Mouse (Mus musculus) ovary, adult 2 months (tissue): ENCODE data around the gene Olfr608. TPM values are rescaled to one million over a fixed set of nuclear protein-coding genes. Genes with fewer than 3 reads are reported as not detected.

Experiments
- polyA plus RNA-seq: library from polyadenylated mRNA; depleted of rRNA; stranded (reverse); fragments of >200 nt; gene quantifications from 2 replicates; pipeline ENCODE4 v1.2.3, GENCODE M21; 2012; rRNA removed

Olfr608 gene
- polyA plus RNA-seq = not detected in 2 replicates

DNA sequence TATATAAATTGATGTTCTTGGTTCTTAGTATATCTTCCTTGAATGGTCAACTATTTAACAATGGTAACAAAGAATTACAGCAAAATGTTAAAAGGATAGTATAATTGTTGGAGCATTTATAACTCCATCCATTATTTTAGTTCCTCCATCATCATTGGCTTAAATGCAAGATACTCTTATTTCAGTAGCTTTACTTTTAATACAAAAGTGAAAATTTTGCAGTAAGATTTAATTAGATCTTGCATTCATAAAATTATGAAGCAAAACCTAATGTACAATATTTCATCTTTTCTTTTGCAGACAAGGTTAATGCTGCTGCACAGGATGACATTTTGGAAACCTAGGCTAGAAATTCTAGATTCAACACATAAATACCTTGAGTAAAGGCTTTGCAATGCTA, at the start of gene Olfr608:
Gene Olfr608, plus strand, starts transcription at position 301 of the 400 bp plus-strand sequence.

GRCm38 (mm10) chr7:103445339-103445738, 24.3 kb upstream of the Olfr608 start, which contains the start of gene Olfr605:
TSS of gene Olfr605 (minus strand) at chr7:103445439.

GRCm38 (mm10) chr7:103448746-103449145, 20.9 kb upstream of the Olfr608 start, which contains the start of gene Olfr606:
TSS of gene Olfr606 (plus strand) at chr7:103449046.

GRCm38 (mm10) chr7:103497962-103498361, 28.3 kb downstream of the Olfr608 start, which contains the start of gene Olfr609:
TSS of gene Olfr609 (minus strand) at chr7:103498062.

DNA sequence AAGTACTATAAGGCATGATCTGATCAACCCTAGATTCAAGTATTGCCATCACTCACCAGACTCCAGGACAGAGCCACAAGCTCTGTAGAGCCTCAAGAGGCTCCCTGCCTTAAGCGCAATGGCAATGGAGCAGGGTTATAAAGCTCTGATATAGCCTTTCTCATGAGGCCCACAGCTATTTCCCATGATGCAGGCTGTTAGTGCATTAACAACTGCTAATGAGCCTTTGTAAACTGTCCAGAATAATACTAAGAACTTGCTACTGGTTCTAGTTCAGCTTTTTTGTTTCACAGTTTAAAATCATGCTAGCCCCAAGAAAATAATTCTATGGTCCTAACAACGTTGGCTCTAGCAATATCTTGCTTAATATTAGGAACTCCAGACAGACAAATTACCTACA, 42.3 kb downstream of the Olfr608 start, which contains the start of gene Olfr610:
Gene Olfr610, minus strand, starts transcription at position 101 of the 400 bp plus-strand sequence.

DNA sequence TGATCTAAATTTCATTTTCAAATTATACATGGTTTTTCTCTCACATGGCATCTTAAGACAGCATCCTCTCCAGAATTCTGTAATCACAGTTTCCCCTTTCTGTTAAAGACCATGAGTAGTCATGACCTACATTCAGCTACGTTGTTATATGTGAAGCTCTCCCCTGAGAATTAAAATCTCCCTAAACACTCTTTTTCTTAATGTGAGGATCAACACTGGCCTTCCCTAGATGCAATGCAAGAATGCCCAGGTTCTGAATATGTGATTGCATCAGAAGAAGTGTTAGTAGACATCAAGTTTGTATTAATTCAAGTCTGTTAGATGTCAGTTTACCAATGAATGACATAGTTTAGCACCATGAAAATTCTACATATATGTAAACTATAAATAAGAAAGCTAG, 51.1 kb downstream of the Olfr608 start, which contains the start of gene Olfr611:
Gene Olfr611, minus strand, starts transcription at position 101 of the 400 bp plus-strand sequence.

Other genes with a start within 250 kb of the Olfr608 start
- gene Usp17ld, start 217.4 kb upstream of the Olfr608 start, polyA plus RNA-seq = not detected in 2 replicates
- gene Olfr596, start 164.2 kb upstream of the Olfr608 start, polyA plus RNA-seq = not detected in 2 replicates
- gene Olfr597, start 153.6 kb upstream of the Olfr608 start, polyA plus RNA-seq = not detected in 2 replicates
- not detected in 2 replicates for gene Olfr598, start 146.3 kb upstream of the Olfr608 start, polyA plus RNA-seq
- not detected in 2 replicates for gene Olfr599, start 134.0 kb upstream of the Olfr608 start, polyA plus RNA-seq
- gene Olfr600, start 120.2 kb upstream of the Olfr608 start, polyA plus RNA-seq = not detected in 2 replicates
- not detected in 2 replicates for gene Olfr601, start 107.2 kb upstream of the Olfr608 start, polyA plus RNA-seq
- gene Olfr603, start 83.7 kb upstream of the Olfr608 start, polyA plus RNA-seq = not detected in 2 replicates
- gene Usp17lc, start 54.8 kb upstream of the Olfr608 start, polyA plus RNA-seq = 0.07 TPM in 1 of 2 replicates, not detected in the other
- gene Olfr605, start 24.4 kb upstream of the Olfr608 start, polyA plus RNA-seq = not detected in 2 replicates
- not detected in 2 replicates for gene Olfr606, start 20.8 kb upstream of the Olfr608 start, polyA plus RNA-seq
- gene Olfr607, start 5.7 kb upstream of the Olfr608 start, polyA plus RNA-seq = not detected in 2 replicates
- gene Olfr609, start 28.2 kb downstream of the Olfr608 start, polyA plus RNA-seq = not detected in 2 replicates
- not detected in 2 replicates for gene Olfr610, start 42.2 kb downstream of the Olfr608 start, polyA plus RNA-seq
- not detected in 2 replicates for gene Olfr611, start 51.0 kb downstream of the Olfr608 start, polyA plus RNA-seq
- gene Olfr612, start 72.8 kb downstream of the Olfr608 start, polyA plus RNA-seq = not detected in 2 replicates
- gene Olfr613, start 78.2 kb downstream of the Olfr608 start, polyA plus RNA-seq = not detected in 2 replicates
- gene Olfr615, start 86.2 kb downstream of the Olfr608 start, polyA plus RNA-seq = not detected in 2 replicates
- not detected in 2 replicates for gene Olfr616, start 99.3 kb downstream of the Olfr608 start, polyA plus RNA-seq
- not detected in 2 replicates for gene Olfr617, start 103.2 kb downstream of the Olfr608 start, polyA plus RNA-seq
- not detected in 2 replicates for gene Olfr618, start 120.2 kb downstream of the Olfr608 start, polyA plus RNA-seq
- not detected in 2 replicates for gene Olfr619, start 130.7 kb downstream of the Olfr608 start, polyA plus RNA-seq
- not detected in 2 replicates for gene Olfr620, start 142.7 kb downstream of the Olfr608 start, polyA plus RNA-seq
- not detected in 2 replicates for gene Olfr622, start 172.8 kb downstream of the Olfr608 start, polyA plus RNA-seq
- gene Olfr623, start 193.8 kb downstream of the Olfr608 start, polyA plus RNA-seq = not detected in 2 replicates
- not detected in 2 replicates for gene Olfr624, start 201.3 kb downstream of the Olfr608 start, polyA plus RNA-seq
- gene Olfr625-ps1, start 212.8 kb downstream of the Olfr608 start, polyA plus RNA-seq = not detected in 2 replicates
- gene Olfr243, start 244.8 kb downstream of the Olfr608 start, polyA plus RNA-seq = not detected in 2 replicates